Mouse (Mus musculus) lung, postnatal 25 days (tissue): Measurements from ENCODE around the gene Immp2l.
A peak's percentile ranks its signal among the peaks of the same experiment; 100 is the strongest.
"Not testable (repeated sequence)": the region's sequence is repeated elsewhere in the genome, so short reads cannot be mapped to it uniquely, and the experiment has no call there.

Experiments used
- DNase-seq: peaks from one replicate; pipeline ENCODE4 v3.0.0; 2022; ENCODE audit warnings: low spot score

The Immp2l gene

GRCm38 (mm10) chr12:41682141-41682540 lies 658.3 kb downstream of the Immp2l start:
- no peak for DNase-seq

- DNase-seq = no peak
These were observed 665.9 kb downstream of the Immp2l start for GRCm38 (mm10) chr12:41689809-41690208.

GRCm38 (mm10) chr12:41710608-41711007 lies 686.7 kb downstream of the Immp2l start:
- no peak for DNase-seq

- no peak for DNase-seq
These were observed 693.1 kb downstream of the Immp2l start for GRCm38 (mm10) chr12:41716946-41717345.

DNA sequence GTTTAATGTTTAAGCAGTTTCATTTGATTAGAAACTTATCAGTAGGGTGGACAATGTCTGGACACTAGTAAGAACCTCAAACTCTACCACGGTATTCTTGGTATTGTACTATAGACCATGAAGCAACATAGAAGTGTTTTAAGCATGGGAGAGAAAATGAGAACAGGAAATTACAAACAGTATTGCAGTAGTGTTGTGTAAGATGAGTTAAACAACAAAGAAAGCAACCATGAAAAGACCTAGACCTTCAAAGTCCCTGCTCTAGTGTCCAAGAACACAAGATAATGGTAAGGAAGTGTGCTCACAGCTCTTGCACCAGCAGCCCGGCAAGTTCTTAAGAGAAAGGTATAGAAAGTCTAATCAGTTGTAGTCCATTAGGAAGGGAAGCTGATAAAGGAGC lies 700.7 kb downstream of the Immp2l start:
- DNase-seq = no peak

GRCm38 (mm10) chr12:41726720-41727119 lies 702.8 kb downstream of the Immp2l start:
- DNase-seq = no peak

DNA sequence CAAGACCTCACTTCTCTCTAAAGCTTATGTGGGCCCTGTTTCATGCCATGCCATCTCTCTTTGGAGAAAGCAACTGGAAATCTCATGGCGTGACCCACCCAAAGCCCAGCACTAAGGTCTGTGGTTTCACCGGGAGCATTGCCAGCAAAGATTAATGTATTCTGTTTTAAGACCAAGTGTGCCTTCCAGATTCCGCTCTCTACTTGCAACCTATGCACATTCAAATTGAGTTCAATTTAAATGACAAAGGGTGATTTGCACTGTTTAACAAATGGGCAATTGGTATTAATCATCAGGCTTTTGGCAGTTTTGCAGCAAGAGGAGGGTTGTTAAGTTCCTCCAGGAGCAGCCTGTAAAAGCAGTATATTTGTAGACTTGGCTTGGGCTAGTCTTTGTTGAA lies 703.3 kb downstream of the Immp2l start:
- no peak for DNase-seq

DNA sequence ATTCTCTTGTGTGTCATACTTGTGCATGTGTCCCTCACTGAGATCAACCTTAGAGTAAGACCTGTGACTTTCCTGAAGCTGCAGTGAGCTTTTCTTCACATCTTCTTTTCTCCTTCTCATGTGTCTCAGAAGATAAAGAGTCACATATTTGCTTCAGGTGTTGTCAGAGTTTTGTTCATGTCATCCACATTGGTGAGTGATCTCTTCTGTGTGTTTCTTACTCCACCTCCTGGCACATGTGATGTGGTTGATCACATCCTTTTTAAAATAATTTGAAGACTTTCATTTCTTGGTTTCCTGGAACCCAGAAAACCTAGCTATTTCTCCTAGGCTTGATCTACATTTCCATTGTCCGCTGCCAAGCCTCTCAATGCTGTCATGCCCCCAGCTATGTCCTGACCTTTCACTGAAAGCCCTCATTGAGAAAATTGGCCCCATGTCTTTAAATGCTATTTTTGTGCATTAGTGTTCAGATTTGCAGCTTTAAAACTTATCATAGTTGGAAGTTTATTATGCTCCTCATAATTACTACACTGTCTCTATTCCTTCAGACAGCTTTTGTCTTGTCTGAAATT lies 704.0 kb downstream of the Immp2l start:
- no peak for DNase-seq

DNA sequence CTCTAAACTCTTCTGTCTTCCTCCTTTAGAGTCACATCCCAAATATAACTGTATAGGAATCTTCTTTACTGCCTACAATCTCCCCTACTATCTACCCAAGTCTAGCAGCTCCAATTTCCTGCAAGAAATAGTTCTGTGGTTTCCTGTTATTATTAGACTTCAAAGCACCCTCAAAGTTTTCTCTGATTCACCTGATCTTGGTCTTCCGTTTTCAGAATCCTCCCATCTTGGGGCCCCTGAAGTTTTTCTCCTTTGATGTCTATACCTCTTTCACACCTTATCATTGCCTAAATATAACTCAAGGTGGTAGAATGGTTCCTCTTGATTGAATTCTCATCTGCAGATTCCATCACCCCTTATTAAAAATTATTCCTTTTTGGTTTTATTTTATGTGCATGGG lies 704.6 kb downstream of the Immp2l start:
- DNase-seq = no peak

DNA sequence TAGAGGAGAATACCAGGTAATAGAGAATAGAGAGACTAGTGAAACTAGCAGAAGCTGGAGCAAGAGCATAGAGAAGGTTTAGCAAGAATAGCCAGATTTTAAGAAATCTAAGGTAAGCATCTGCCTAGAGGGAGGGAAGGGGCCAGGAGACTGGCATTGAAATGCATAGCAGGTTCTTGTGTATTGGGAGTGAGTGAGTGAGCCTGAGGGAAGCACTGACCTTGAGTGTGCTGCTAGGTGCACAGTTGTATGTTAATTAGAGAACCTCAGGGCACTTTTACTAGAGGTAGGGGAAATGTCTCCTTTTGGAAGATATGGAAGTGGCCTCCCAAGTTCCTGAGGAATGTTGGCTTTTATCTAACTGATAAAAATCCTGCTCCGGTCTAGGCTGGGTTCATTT lies 705.9 kb downstream of the Immp2l start:
- DNase-seq = no peak

DNA sequence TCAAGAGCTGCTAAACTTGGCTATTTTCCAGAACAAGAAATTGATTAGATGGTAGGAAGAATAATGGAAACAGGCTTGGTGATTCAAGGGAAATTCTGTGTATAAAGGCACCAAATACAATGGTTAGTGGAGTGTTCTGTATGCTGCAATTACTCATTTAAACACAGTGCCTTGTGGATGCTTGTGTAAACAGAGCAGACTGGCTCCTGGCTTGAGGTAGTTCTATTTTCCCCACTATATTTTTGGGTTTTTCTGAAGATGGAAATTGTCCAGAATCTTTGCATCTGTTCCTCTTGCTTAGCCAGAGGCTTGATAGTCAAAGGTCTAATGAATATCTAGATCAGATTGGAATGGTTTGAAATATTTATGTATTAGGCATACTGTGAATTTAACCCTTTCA lies 709.3 kb downstream of the Immp2l start:
- DNase-seq = no peak

- no peak for DNase-seq
These were observed 719.0 kb downstream of the Immp2l start for GRCm38 (mm10) chr12:41742887-41743286.

- no peak for DNase-seq
These were observed 739.5 kb downstream of the Immp2l start for GRCm38 (mm10) chr12:41763396-41763795.

- no peak for DNase-seq
These were observed 750.1 kb downstream of the Immp2l start for GRCm38 (mm10) chr12:41773961-41774360.

GRCm38 (mm10) chr12:41774623-41775323 lies 750.9 kb downstream of the Immp2l start:
- DNase-seq = no peak

GRCm38 (mm10) chr12:41777762-41778161 lies 753.9 kb downstream of the Immp2l start:
- not testable (repeated sequence) for DNase-seq

DNA sequence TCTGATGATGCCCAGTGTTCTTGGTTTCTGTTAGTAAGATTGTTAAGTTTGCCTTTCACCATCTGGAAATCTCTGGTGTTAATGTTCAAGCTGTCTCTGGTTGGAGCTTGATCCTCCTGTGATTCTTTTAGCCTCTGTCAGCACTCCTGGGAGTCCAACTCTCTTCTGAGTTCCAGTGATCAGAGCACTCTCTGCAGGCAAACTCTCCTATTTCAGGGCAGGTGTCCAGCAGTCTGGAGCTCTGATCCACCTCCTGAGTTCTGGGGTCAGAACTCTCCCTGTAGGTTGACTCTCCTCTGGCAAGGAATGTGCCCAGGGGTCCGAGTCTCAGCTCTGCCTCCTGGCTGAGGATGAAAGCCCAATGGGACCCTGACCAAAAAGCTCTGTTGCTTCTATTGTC lies 769.8 kb downstream of the Immp2l start:
- DNase-seq = not testable (repeated sequence)

DNA sequence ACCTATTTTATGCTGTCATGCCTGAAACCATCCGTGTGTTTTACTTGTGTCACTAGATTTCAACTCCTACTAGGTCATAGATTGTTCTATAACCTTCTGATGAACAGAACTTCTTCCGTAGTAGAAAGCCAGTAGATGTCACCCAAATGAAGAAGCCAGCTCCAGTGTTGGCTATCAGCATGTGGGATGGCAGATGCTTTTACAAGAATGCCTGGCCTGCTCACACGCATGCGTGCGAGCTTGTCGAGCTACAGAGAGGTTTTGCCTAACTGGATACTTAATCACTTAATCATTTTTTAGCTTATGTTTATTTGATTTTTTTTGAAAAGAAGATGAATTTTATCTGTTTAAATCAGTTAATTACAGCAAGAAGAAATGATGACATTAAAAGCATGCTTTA lies 805.6 kb downstream of the Immp2l start:
- DNase-seq = no peak

GRCm38 (mm10) chr12:41831731-41832130 lies 807.8 kb downstream of the Immp2l start:
- no peak for DNase-seq

- no peak for DNase-seq
These were observed 810.8 kb downstream of the Immp2l start for GRCm38 (mm10) chr12:41834646-41835045.

- DNase-seq = peak; percentile 34
These were observed 814.5 kb downstream of the Immp2l start for GRCm38 (mm10) chr12:41838334-41838847.

- no peak for DNase-seq
These were observed 815.4 kb downstream of the Immp2l start for GRCm38 (mm10) chr12:41839241-41839640.

DNA sequence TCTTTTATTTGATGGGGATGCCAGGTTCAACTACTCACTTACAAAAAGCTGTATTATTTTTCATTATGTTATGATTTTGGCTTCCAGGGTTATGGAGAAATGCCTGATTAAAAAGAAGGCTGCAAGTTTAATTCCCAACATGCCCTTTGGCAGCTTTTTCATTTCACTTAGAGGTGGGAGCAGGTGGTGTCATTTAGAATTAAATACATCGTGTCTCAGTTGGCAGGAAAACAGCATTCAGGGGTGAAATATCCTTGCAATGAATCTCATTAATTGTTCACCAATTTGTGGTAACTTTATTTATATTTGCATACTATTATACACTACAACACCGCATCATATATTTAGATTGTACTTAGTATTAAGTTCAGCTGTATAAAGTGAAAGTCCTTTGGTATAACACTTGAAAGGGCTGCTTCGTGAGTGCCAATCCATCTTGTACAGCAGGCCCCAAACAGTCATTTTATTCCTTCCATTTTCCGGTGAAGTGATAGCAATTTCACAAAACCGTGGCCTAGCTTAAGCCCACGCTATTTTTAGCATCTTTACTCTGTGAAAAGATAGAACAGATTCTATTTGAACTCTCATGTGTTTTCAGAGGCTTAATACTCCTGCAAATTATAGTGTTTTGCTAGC lies 818.9 kb downstream of the Immp2l start:
- DNase-seq = no peak
